Mouse (Mus musculus): Measurements from ENCODE around the gene Ercc1.

Ercc1 gene

GRCm38 (mm10) chr7:19337122-19337521 lies 7.5 kb upstream of the Ercc1 start:
- DNase-seq (ENCODE audit: low spot score in 2 of 2): no peak

- DNase-seq (ENCODE audit: low spot score in 2 of 2): no peak
Observed at GRCm38 (mm10) chr7:19338060-19338459, 6.5 kb upstream of the Ercc1 start.

- DNase-seq (ENCODE audit: low spot score in 2 of 2): no peak
Observed at GRCm38 (mm10) chr7:19338596-19338995, 6.0 kb upstream of the Ercc1 start.

GRCm38 (mm10) chr7:19341250-19341649 lies 3.3 kb upstream of the Ercc1 start:
- no peak for DNase-seq (ENCODE audit: low spot score in 2 of 2)

- DNase-seq (ENCODE audit: low spot score in 2 of 2): peak; percentile 56 to 65
Observed at GRCm38 (mm10) chr7:19341761-19342409, 2.7 kb upstream of the Ercc1 start.

- DNase-seq (ENCODE audit: low spot score in 2 of 2): peak; percentile 91 to 93
Observed at GRCm38 (mm10) chr7:19342481-19343027, 2.0 kb upstream of the Ercc1 start.

GRCm38 (mm10) chr7:19343210-19343808 lies 1.3 kb upstream of the Ercc1 start:
- peak; percentile 68 to 83 for DNase-seq (ENCODE audit: low spot score in 2 of 2)

- DNase-seq (ENCODE audit: low spot score in 2 of 2): peak; percentile 97
Observed at GRCm38 (mm10) chr7:19344938-19345471, 427 bp downstream of the Ercc1 start.

- no peak for DNase-seq (ENCODE audit: low spot score in 2 of 2)
Observed at GRCm38 (mm10) chr7:19349188-19349915, 4.8 kb downstream of the Ercc1 start.

GRCm38 (mm10) chr7:19350221-19350620 lies 5.6 kb downstream of the Ercc1 start:
- no peak for DNase-seq (ENCODE audit: low spot score in 2 of 2)

GRCm38 (mm10) chr7:19354991-19355390 lies 10.4 kb downstream of the Ercc1 start:
- DNase-seq (ENCODE audit: low spot score in 2 of 2): no peak

- DNase-seq (ENCODE audit: low spot score in 2 of 2): no peak
Observed at GRCm38 (mm10) chr7:19356311-19356710, 11.7 kb downstream of the Ercc1 start.

GRCm38 (mm10) chr7:19357381-19358375 lies 13.1 kb downstream of the Ercc1 start:
- no peak for DNase-seq (ENCODE audit: low spot score in 2 of 2)

GRCm38 (mm10) chr7:19358634-19359033 lies 14.1 kb downstream of the Ercc1 start:
- DNase-seq (ENCODE audit: low spot score in 2 of 2): no peak

GRCm38 (mm10) chr7:19359299-19359891 lies 14.8 kb downstream of the Ercc1 start, which contains the start of the genes Cd3eap and Ppp1r13l:
Gene Cd3eap (minus strand): TSS chr7:19359483.
Gene Ppp1r13l (plus strand): TSS chr7:19359749.
- DNase-seq (ENCODE audit: low spot score in 2 of 2): peak; percentile 93 to 94

GRCm38 (mm10) chr7:19359892-19360641 lies 15.5 kb downstream of the Ercc1 start:
- peak; percentile 85 to 90 for DNase-seq (ENCODE audit: low spot score in 2 of 2)

- peak; percentile 94 to 95 for DNase-seq (ENCODE audit: low spot score in 2 of 2)
Observed at GRCm38 (mm10) chr7:19360944-19361343, 16.4 kb downstream of the Ercc1 start.

GRCm38 (mm10) chr7:19361720-19362119 lies 17.1 kb downstream of the Ercc1 start:
- peak; percentile 66 to 79 for DNase-seq (ENCODE audit: low spot score in 2 of 2)

GRCm38 (mm10) chr7:19362276-19362675 lies 17.7 kb downstream of the Ercc1 start:
- DNase-seq (ENCODE audit: low spot score in 2 of 2): no peak

- no peak for DNase-seq (ENCODE audit: low spot score in 2 of 2)
Observed at GRCm38 (mm10) chr7:19363881-19364280, 19.3 kb downstream of the Ercc1 start.
